Mouse (Mus musculus) lung, postnatal 4 days (tissue): ENCODE results near the gene Nox3.

Source experiments
- DNase-seq, 2 experiments: peaks; one replicate each; pipeline ENCODE4 v3.0.0; 2021

Gene Nox3

DNA sequence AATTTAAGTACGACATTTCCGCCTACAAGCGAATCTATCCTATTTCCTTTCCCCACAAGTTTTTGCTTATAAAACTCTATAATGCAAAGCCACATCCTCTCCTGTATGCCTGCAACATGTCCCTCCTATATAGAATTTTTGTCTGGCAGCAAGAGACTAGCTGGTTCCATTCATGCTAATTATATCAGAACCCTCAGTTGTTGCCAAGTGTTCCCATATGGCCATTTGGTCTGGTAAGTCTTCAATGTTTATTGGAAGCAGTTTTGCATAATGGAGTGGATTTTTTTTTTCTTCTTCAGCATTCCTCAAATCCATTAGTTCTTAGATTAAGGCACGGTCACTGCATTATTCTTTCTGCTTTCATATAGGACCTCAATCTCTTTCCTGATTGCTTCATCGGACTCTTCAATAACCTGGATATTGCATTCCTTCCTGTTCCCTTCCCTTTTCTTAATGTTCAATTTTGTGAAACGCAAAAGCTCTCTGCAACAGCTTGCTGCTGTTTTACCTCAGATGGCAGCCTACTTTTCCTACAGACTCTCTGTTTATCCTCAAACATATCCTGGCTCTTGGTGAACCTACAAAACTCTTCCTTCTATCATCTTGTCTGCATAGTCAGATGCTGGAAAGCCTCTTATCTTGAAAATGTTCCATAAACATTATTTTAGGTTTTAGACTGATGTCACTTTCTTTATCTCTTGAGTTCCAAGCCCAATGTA, 92.9 kb downstream of the Nox3 start:
- DNase-seq: no peak

DNA sequence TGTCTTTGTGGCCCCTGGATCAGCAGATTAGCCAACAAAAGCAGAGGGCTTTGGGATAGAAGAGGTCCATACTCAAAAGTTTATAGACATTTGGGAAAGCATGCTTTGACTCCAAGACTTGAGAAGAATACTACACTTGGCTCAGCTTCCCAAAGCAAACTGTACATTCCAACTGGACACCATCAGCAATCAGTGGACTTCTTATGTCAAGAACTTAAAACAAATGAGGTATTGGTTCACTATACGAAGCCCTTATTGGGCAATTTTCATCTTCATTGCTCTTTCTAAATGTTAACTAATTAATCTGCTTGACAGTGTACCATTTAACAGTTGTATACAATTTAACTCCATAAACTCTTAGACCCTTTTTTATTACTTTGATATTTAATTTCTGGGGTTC, 97.7 kb downstream of the Nox3 start:
- no peak for DNase-seq

DNA sequence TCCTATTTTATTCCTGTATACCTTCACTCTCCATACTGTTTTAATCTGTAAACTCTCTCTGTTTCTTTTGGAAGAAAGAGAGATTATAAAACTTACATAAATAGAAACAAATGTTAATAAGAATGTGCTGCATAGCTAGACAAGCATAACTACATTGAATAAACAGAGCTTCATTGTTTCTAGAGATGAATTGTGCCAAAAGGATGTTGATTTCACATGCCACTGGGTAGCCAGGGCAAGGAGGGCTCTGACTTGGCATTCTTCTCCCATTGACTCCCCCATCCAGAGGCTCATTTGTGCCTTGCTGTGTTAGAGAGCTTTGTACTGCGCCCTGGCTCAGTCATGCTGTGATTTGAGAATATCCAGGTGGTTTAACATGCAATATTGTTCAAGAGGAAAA, 98.2 kb downstream of the Nox3 start:
- DNase-seq: no peak

DNA sequence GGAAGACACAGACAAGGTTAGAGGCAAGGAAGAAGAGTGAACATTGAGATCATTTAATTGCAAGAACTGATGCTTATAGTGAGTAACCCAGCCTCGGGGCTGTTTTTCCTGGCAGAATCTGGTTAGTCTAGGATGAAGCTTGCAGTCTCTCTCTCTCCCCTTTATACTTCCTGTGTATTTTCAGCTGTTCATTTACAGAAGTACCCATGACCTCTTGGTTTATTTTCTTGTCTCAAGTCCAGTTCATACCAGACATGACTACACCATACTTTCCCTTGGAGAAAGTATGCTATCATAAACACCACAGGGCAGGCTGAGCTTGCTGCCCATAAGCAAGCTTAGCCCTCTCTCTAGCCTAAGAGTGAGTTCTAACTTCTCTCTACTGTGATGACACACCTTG, 98.9 kb downstream of the Nox3 start:
- DNase-seq: no peak
